Mouse (Mus musculus) embryonic facial prominence, embryonic 11.5 days (tissue): ENCODE measurements at regions not wholly inside any gene's neighbourhood (a gene's known extent, or its start where the extent isn't known, plus 50 kb on each side); places are given as distances from the start of the nearest gene placed in this dataset.

Experiments used
- ATAC-seq: fragments of 200-750 bp; cut with Nextera tagmentation; replicated peaks from 2 replicates; pipeline ENCODE4 v1.8.0; 2017; ENCODE audit warnings: low read depth; ENCODE audit not compliant: insufficient number of reproducible peaks, low FRiP score, low TSS enrichment
- DNase-seq: peaks from one replicate; pipeline ENCODE4 v3.0.0-alpha.2; 2015; ENCODE audit warnings: low spot score
- H3K27ac ChIP-seq: fragments of 300-500 bp; sonication (generic); replicated peaks from 2 replicates; pipeline ENCODE4 v1.5.1; 2014; ENCODE audit warnings: mild to moderate bottlenecking, low read depth, low read length, control low read depth
- H3K27me3 ChIP-seq: fragments of 300-500 bp; sonication (generic); 2 replicates; pipeline ENCODE4 v1.6.1; 2014; ENCODE audit warnings: mild to moderate bottlenecking, low read length, moderate library complexity, mixed read lengths; ENCODE audit not compliant: control insufficient read depth, insufficient read depth
- H3K36me3 ChIP-seq: fragments of 300-500 bp; sonication (generic); replicated peaks from 2 replicates; pipeline ENCODE4 v1.6.1; 2014; ENCODE audit warnings: low read depth, mild to moderate bottlenecking, low read length, moderate library complexity, mixed read lengths; ENCODE audit not compliant: control insufficient read depth, insufficient read depth
- H3K4me1 ChIP-seq: fragments of 300-500 bp; sonication (generic); 2 replicates; pipeline ENCODE4 v1.6.1; 2014; ENCODE audit warnings: low read length, mixed read lengths; ENCODE audit not compliant: control insufficient read depth, insufficient read depth
- H3K4me2 ChIP-seq: fragments of 300-500 bp; sonication (generic); 2 replicates; pipeline ENCODE4 v1.6.1; 2014; ENCODE audit warnings: low read depth, mild to moderate bottlenecking, control low read depth, low read length, moderate library complexity
- H3K4me3 ChIP-seq: fragments of 300-500 bp; sonication (generic); 2 replicates; pipeline ENCODE4 v1.5.1; 2014; ENCODE audit warnings: low read depth, low read length, control low read depth
- H3K9ac ChIP-seq: fragments of 300-500 bp; sonication (generic); replicated peaks from 2 replicates; pipeline ENCODE4 v1.6.1; 2014; ENCODE audit warnings: mild to moderate bottlenecking, control low read depth, low read length
- H3K9me3 ChIP-seq: fragments of 300-500 bp; sonication (generic); replicated peaks from 2 replicates; pipeline ENCODE4 v1.6.1; 2016; ENCODE audit warnings: mild to moderate bottlenecking, low read length, inconsistent platforms, mixed read lengths; ENCODE audit not compliant: control insufficient read depth
- WGBS: fragments of 180-500 bp; shearing (Covaris S2); extraction: QIAGEN DNeasy Blood & Tissue Kit; methylation state at CpG from one replicate; pipeline ENCODE4 v1.1.7; 2014; 5-methylcytosine and 5-hydroxymethylcytosine counted together

DNA sequence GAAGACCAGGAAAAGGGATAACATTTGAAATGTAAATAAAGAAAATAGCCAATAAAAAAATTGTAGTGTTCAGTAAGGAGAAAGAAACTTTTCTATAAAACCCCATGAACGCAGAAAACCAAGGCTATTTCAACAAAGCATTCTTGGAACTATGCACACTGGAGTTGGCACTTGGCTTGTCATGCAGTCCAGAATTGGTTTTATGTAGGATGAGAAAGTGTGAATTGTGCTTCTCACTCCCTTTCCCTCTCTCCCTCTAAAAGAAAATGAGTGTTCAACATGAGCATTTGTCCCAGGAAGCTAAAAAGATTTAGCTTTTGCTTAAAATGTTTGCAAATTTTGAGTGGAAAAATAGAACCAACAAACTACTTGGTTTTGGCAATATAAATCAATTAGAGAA is 841.6 kb upstream of the Adam24 start:
- ATAC-seq (no peak), DNase-seq (no peak)
- no peak overlapping the region for H3K4me3 ChIP-seq
- no peaks in the 10 kb centered on the region for H3K36me3 ChIP-seq
- H3K9ac ChIP-seq = no peak overlapping the region
- no peak overlapping the region for H3K27ac ChIP-seq
- no peak overlapping the region for H3K4me2 ChIP-seq
- WGBS = 92% methylated on average over 1 of the region's 1 CpGs
- H3K9me3 ChIP-seq = no peaks in the 10 kb centered on the region
- no peaks in the 10 kb centered on the region for H3K4me1 ChIP-seq
- no peaks in the 10 kb centered on the region for H3K27me3 ChIP-seq

DNA sequence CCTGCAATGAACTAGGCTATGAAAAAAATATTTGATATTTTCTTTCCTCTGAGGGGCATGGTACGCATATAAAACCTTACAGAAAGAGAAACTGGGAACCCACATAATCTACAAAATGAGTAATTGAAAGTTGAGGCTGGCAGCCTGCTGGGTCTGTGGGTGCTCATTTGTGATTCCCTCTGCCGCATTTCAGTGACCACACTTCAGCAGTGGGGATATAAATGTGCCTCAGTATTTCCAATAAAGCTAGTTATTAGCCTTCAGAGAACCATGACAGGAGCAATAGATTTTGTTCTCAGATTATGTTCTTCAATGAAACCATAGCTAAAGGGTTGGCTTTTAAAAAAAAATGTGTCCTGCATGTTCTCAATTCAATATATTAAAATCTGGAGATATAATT is 828.0 kb upstream of the Adam24 start:
- Histone ChIP-seq H3K4me2 (no peak overlapping the region), H3K36me3 (no peaks in the 10 kb centered on the region), H3K9me3 (no peaks in the 10 kb centered on the region), H3K27ac (no peak overlapping the region), H3K4me1 (no peaks in the 10 kb centered on the region), H3K9ac (no peak overlapping the region), H3K27me3 (no peaks in the 10 kb centered on the region), H3K4me3 (no peak overlapping the region)
- DNase-seq (no peak), ATAC-seq (no peak)
- 81% methylated on average over 2 of the region's 2 CpGs for WGBS

DNA sequence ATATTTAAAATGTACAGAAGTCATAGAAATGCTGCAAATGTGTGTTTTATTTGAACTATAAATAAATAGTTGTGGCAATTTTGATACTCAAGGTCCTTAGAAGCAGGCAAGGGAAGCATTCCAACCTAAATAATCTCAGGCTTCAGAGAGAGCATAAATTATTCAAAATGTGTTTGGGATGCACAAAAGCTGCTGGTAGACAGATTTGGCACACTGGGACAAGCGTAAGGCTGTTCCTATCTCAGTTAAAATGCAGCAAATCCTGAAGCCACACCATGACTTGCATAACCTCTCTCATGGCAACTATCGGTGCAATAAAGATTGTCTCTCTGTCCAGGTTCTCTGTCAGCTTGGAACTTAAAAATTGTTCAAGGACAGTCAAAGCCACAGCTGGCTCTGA is 812.3 kb upstream of the Adam24 start:
- H3K4me3 ChIP-seq = no peak overlapping the region
- ATAC-seq = no peak
- 91% methylated on average over 2 of the region's 2 CpGs for WGBS

GRCm38 (mm10) chr8:39902251-39902650 is 772.6 kb upstream of the Adam24 start:
- H3K27me3 ChIP-seq = no peaks in the 10 kb centered on the region
- H3K9ac ChIP-seq = no peak overlapping the region
- no peak overlapping the region for H3K27ac ChIP-seq
- no peak overlapping the region for H3K4me2 ChIP-seq
- no peaks in the 10 kb centered on the region for H3K4me1 ChIP-seq
- no peak for DNase-seq
- H3K36me3 ChIP-seq = no peaks in the 10 kb centered on the region
- no peak overlapping the region for H3K4me3 ChIP-seq
- WGBS = 75% methylated on average over 1 of the region's 1 CpGs
- ATAC-seq = no peak
- no peaks in the 10 kb centered on the region for H3K9me3 ChIP-seq

More for the DNA sequence above, 812.3 kb upstream of the Adam24 start:
- H3K9ac ChIP-seq = no peak overlapping the region
- H3K4me1 ChIP-seq = no peaks in the 10 kb centered on the region
- H3K27me3 ChIP-seq = no peaks in the 10 kb centered on the region
- no peak overlapping the region for H3K27ac ChIP-seq
- H3K9me3 ChIP-seq = no peaks in the 10 kb centered on the region
- no peak overlapping the region for H3K4me2 ChIP-seq
- DNase-seq = no peak
- no peaks in the 10 kb centered on the region for H3K36me3 ChIP-seq

DNA sequence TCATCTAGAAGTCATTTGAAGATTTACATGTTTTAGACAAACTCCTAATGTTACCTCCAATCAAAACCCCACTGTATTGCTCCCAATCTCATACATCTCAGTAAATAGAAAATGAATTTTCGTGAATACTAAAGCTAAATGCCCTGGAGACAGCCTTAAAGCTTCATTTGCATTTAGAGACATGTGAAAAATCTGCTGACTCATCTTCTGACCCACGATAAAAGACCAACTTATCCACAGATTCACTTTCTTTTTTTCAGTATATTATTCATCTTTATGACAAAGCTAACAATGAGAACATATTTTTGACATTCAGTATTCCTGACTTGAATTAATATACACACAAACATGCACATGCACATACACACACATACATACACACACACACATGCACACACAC is 762.0 kb upstream of the Adam24 start:
- Histone ChIP-seq H3K27ac (no peak overlapping the region), H3K4me3 (no peak overlapping the region), H3K9me3 (no peaks in the 10 kb centered on the region), H3K9ac (no peak overlapping the region), H3K4me1 (no peaks in the 10 kb centered on the region), H3K4me2 (no peak overlapping the region), H3K27me3 (no peaks in the 10 kb centered on the region), H3K36me3 (no peaks in the 10 kb centered on the region)
- DNase-seq = no peak
- WGBS = 65% methylated on average over 2 of the region's 2 CpGs
- no peak for ATAC-seq

- Histone ChIP-seq H3K27me3 (no peaks in the 10 kb centered on the region), H3K4me2 (no peak overlapping the region), H3K27ac (no peak overlapping the region), H3K4me3 (no peak overlapping the region), H3K9ac (no peak overlapping the region), H3K9me3 (no peaks in the 10 kb centered on the region), H3K4me1 (no peaks in the 10 kb centered on the region), H3K36me3 (no peaks in the 10 kb centered on the region)
- no peak for ATAC-seq
- DNase-seq = no peak
- 74% methylated on average over 2 of the region's 2 CpGs for WGBS
Observed at GRCm38 (mm10) chr8:39921336-39921735, 753.5 kb upstream of the Adam24 start.

DNA sequence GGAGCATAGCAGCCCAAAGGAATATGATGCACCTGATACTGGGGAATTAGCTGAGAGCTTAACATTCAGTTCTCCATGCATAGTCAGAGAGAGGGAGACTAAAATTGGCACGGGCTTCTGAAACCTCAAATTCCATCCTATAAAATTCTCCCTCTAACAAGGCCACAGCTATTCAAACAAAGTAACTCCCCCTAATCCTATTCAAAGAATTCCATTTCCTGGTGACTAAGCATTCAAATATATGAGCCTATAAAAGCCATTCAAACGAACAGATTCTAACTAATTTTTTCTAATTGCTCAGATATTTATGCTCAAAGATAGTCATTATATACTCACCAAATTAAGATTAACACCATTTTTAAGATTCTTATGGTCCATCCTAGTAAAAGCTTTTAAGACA is 751.1 kb upstream of the Adam24 start:
- H3K4me3 ChIP-seq = no peak overlapping the region
- H3K27me3 ChIP-seq = no peaks in the 10 kb centered on the region
- no peaks in the 10 kb centered on the region for H3K4me1 ChIP-seq
- 67% methylated on average over 2 of the region's 2 CpGs for WGBS
- H3K4me2 ChIP-seq = no peak overlapping the region
- no peaks in the 10 kb centered on the region for H3K36me3 ChIP-seq
- ATAC-seq = no peak
- no peak overlapping the region for H3K27ac ChIP-seq
- no peak overlapping the region for H3K9ac ChIP-seq
- no peak for DNase-seq
- no peaks in the 10 kb centered on the region for H3K9me3 ChIP-seq

DNA sequence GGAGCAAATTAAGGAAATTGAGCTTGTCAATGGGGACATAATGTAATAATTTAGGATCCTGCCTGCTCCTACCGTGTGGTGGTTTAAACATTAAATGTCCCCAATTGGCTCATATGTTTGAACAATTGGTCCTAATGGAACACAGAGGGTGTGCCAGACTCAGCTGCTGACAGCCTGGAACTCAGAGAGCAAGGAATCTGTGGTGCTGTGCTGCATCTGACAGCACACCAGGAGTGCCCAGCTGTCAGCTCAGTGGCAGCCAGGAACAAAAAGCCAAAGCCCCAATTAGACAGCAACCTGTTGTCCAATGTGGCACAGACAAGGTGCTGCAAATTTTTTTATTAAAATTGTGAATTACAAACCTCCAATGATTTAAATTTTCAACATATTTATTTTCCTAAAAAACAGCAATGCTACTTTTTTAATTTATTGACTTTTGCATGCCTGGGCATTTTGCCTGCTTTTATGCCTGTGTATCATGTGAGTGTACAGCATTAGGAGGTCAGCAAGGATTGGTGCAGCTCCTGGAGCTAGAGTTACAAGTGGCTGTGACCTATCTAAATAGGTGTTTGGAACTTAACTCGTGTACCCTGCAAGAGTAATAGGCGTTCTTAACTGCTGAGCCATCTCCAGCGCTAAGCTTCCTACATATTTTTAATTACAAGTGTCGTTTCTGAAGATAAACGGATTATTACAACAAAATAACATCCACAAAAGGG is 724.5 kb upstream of the Adam24 start:
- Histone ChIP-seq H3K36me3 (no peaks in the 10 kb centered on the region), H3K9me3 (no peaks in the 10 kb centered on the region), H3K9ac (no peak overlapping the region), H3K4me3 (no peak overlapping the region), H3K4me1 (no peaks in the 10 kb centered on the region), H3K27me3 (no peaks in the 10 kb centered on the region), H3K4me2 (no peak overlapping the region), H3K27ac (no peak overlapping the region)
- 68% methylated on average over 6 of the region's 6 CpGs for WGBS
- DNase-seq (no peak), ATAC-seq (no peak)
